Mouse (Mus musculus) bone marrow macrophage, adult 2 months (primary cell): ENCODE data around the gene Ksr1.

ENCODE experiments used
- CTCF ChIP-seq: IDR thresholded peaks from 2 replicates; pipeline ENCODE4 v1.5.1; 2012; ENCODE audit warnings: low read depth, mild to moderate bottlenecking, low read length, moderate library complexity
- POLR2A ChIP-seq: IDR thresholded peaks from 2 replicates; pipeline ENCODE4 v1.6.1; 2012; ENCODE audit warnings: mild to moderate bottlenecking, low read depth, low read length, borderline replicate concordance

DNA sequence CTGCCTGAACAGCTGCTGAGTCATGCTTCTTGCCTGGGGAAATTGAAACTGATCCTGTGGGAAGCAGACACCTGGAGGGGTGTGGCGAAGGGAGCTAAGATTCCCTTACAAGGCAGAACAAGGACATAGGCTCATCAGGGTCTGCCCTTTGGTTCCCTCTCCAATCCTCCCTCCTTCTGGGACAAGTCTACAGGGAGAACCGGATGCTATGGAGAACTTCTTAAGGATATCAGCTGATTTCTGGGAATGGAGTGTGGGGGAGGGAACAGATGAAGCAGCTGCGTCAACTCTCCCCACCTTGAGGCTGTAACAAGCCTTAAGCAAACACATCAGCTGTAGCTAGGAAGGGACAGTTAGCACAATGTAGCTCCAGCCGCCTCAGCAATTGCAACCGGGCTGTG, 143.7 kb downstream of the Ksr1 start:
- TF ChIP-seq POLR2A (no peak), CTCF (no peak)
